Mouse (Mus musculus) lung, embryonic 15.5 days (tissue): Measurements from ENCODE around the gene Polr2f. TPM values are rescaled to one million over a fixed set of nuclear protein-coding genes. Genes with fewer than 3 reads are reported as not detected.

ENCODE experiments used
- ATAC-seq: fragments of 200-750 bp; cut with Nextera tagmentation; 2 replicates; pipeline ENCODE4 v1.8.0; 2017; ENCODE audit warnings: moderate number of reproducible peaks, borderline replicate concordance; ENCODE audit not compliant: low FRiP score, low TSS enrichment; ENCODE audit errors: extremely low read depth
- H3K27ac ChIP-seq: fragments of 300-500 bp; sonication (generic); 2 replicates; pipeline ENCODE4 v1.5.1; 2015; ENCODE audit warnings: moderate library complexity, mild to moderate bottlenecking, inconsistent platforms
- H3K27me3 ChIP-seq: fragments of 300-500 bp; sonication (generic); 2 replicates; pipeline ENCODE4 v1.6.1; 2015; ENCODE audit warnings: inconsistent platforms
- H3K36me3 ChIP-seq: fragments of 300-500 bp; sonication (generic); 2 replicates; pipeline ENCODE4 v1.6.1; 2015; ENCODE audit warnings: inconsistent platforms
- H3K4me1 ChIP-seq: fragments of 300-500 bp; sonication (generic); 2 replicates; pipeline ENCODE4 v1.6.1; 2015; ENCODE audit warnings: inconsistent platforms
- H3K4me2 ChIP-seq: fragments of 300-500 bp; sonication (generic); 2 replicates; pipeline ENCODE4 v1.6.1; 2015; ENCODE audit warnings: inconsistent platforms, mild to moderate bottlenecking, moderate library complexity
- H3K4me3 ChIP-seq: fragments of 300-500 bp; sonication (generic); 2 replicates; pipeline ENCODE4 v1.5.1; 2015; ENCODE audit warnings: mild to moderate bottlenecking, inconsistent platforms
- H3K9ac ChIP-seq: fragments of 300-500 bp; sonication (generic); 2 replicates; pipeline ENCODE4 v1.6.1; 2015; ENCODE audit warnings: inconsistent platforms
- H3K9me3 ChIP-seq: fragments of 300-500 bp; sonication (generic); 2 replicates; pipeline ENCODE4 v1.6.1; 2016; ENCODE audit warnings: inconsistent platforms
- WGBS: fragments of 180-500 bp; shearing (Covaris S2); methylation state at CpG from one replicate; pipeline ENCODE4 v1.1.7; 2015; 5-methylcytosine and 5-hydroxymethylcytosine counted together
- polyA plus RNA-seq: library from polyadenylated mRNA; unstranded; fragments of >200 nt; fragmentation: Nextera tagmentation; extraction: Ambion mirVana; gene quantifications from 2 replicates; pipeline ENCODE4 v1.2.1, GENCODE M21; 2015

Gene Polr2f
- polyA plus RNA-seq, 1 experiment from 2014 or later = 240 TPM

DNA sequence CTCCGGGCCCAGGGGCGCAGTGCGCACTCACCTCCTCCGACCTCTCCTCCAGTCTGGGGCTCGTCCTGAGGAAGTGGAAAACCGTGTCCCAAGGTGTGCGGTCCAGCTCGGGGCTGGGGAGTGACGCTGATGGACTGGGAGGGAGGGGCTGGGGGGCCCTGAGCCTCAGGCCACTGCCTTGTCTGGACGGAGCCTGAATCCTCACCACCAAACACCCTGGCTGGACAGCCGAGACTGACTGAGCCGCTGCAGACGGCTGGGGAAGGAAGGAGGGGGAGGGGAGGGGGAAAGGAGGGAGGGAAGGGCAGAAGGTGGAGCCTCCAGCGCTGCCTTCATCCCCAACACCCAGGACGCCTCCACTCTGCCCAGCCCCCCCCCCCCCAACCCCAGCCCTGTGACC lies 23.4 kb downstream of the Polr2f start:
- no peak overlapping the region for H3K4me2 ChIP-seq
- H3K36me3 ChIP-seq = no peaks in the 10 kb centered on the region
- ATAC-seq = no peak
- H3K4me3 ChIP-seq = no peak overlapping the region
- peaks cover 9% of the 10 kb centered on the region; the same call in 1 of the 2 replicates for H3K4me1 ChIP-seq
- no peak overlapping the region for H3K27ac ChIP-seq
- H3K9me3 ChIP-seq = no peaks in the 10 kb centered on the region
- 5% methylated on average over 11 of the region's 15 CpGs for WGBS
- H3K9ac ChIP-seq = no peak overlapping the region
- H3K27me3 ChIP-seq = peaks cover 60% of the 10 kb centered on the region

DNA sequence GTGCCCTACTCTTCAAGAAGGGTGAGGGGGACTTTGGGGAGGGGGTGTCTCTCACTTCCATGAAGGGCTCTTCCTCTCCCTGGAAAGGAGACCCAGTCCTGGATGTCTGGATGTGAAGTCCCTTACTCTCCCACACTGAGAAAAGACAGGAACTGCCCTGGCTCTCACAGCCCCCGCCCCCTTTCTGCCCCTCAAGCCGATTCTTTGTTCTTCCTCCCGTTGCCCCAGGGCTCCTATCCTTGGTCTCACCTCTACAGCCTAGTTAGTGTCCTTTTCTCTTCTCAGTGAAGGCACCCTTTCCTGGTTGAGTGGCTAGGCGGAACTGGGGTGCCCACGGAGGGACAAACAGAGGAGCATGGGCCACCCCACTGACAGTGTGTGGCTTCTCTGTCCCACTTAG lies 24.3 kb downstream of the Polr2f start, which contains the start of gene Sox10:
Gene Sox10 (minus strand): TSS at position 101 of the 400 bp plus-strand sequence.
- H3K36me3 ChIP-seq = no peaks in the 10 kb centered on the region
- H3K9ac ChIP-seq = no peak within 1 kb of the TSS
- peaks cover 9% of the 10 kb centered on the region; the same call in 1 of the 2 replicates for H3K4me1 ChIP-seq
- H3K27me3 ChIP-seq = peaks cover 57% of the 10 kb centered on the region
- no peaks in the 10 kb centered on the region for H3K9me3 ChIP-seq
- ATAC-seq = no peak
- H3K4me3 ChIP-seq = no peak within 1 kb of the TSS
- WGBS = 49% methylated on average over 5 of the region's 5 CpGs
- no peak within 1 kb of the TSS for H3K4me2 ChIP-seq
- no peak within 1 kb of the TSS for H3K27ac ChIP-seq

DNA sequence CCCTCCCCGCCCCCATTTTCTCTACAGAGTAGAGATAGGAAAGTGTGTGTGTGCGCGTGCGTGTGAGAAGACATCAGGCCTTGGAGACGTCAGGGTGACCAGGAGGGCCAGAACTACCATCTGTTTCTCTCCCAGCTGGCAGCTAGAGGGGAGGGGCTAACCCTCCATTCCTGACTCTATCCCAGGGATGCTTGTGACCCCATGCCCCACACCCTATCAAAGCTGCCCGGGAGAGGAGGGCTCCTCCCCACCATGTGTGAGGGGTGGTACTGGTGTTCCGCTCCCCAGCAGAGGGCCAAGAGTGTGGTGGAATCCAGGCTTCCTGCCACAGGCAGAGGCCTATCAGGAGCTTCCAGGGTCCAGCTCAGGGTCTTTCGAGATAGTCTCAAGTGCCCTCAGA lies 25.9 kb downstream of the Polr2f start:
- no peak overlapping the region for H3K9ac ChIP-seq
- H3K27ac ChIP-seq = no peak overlapping the region
- no peaks in the 10 kb centered on the region for H3K36me3 ChIP-seq
- H3K27me3 ChIP-seq = peaks cover 52% of the 10 kb centered on the region
- no peaks in the 10 kb centered on the region for H3K9me3 ChIP-seq
- peaks cover 9% of the 10 kb centered on the region; the same call in 1 of the 2 replicates for H3K4me1 ChIP-seq
- WGBS = 46% methylated on average over 8 of the region's 8 CpGs
- no peak overlapping the region for H3K4me2 ChIP-seq
- H3K4me3 ChIP-seq = no peak overlapping the region
- ATAC-seq = no peak

DNA sequence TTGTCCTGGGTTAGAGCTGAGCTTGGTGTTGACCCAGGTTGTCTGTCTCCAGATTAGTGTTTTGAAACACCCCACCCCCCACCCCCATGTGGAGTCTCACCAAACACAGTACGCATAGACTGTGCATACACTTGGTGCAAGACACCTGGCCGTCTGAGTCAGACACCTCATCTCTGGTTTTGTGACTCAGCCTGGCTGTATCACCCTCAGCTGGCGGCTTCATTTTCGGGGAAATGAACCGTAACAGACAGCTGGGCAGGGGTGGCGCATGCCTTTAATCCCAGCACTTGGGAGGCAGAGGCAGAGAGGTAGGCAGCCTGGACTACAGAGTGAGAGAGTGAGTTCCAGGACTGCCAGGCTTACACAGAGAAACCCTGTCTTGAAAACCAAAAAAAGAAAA lies 36.1 kb downstream of the Polr2f start:
- ATAC-seq = no peak
- H3K9me3 ChIP-seq = no peaks in the 10 kb centered on the region
- 52% methylated on average over 6 of the region's 6 CpGs for WGBS

DNA sequence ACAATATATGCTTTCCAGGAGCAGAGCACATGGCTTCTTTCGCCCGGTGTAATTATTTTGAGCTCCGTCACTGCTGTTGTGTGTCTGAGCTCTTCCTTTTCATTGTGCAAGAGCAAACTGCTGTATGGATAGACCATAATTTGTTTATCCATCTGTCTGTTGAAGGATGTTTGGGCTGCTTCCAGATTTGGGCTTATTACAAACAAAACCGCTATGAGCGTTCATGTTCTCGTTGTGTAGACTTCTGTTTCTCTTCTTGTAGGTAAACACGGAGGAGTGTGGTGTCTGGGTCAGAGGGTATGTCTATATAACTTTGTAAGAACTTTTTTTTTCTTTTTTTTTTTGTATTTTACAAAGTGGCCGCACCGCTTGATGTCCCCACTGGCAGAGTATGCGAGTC lies 44.4 kb downstream of the Polr2f start:
- H3K4me1 ChIP-seq = peaks cover 8% of the 10 kb centered on the region; the same call in 1 of the 2 replicates
- no peak overlapping the region for H3K4me2 ChIP-seq
- H3K9me3 ChIP-seq = no peaks in the 10 kb centered on the region
- no peak overlapping the region for H3K4me3 ChIP-seq
- H3K27me3 ChIP-seq = no peaks in the 10 kb centered on the region
- 26% methylated on average over 10 of the region's 10 CpGs for WGBS
- peak; percentile 69; the same call in 1 of the 2 replicates for ATAC-seq
- H3K27ac ChIP-seq = no peak overlapping the region
- no peaks in the 10 kb centered on the region for H3K36me3 ChIP-seq
- no peak overlapping the region for H3K9ac ChIP-seq

More for the DNA sequence above, 36.1 kb downstream of the Polr2f start:
- H3K4me2 ChIP-seq = no peak overlapping the region
- H3K27me3 ChIP-seq = no peaks in the 10 kb centered on the region
- no peak overlapping the region for H3K9ac ChIP-seq
- H3K27ac ChIP-seq = no peak overlapping the region
- no peaks in the 10 kb centered on the region for H3K36me3 ChIP-seq
- H3K4me1 ChIP-seq = no peaks in the 10 kb centered on the region
- H3K4me3 ChIP-seq = no peak overlapping the region

DNA sequence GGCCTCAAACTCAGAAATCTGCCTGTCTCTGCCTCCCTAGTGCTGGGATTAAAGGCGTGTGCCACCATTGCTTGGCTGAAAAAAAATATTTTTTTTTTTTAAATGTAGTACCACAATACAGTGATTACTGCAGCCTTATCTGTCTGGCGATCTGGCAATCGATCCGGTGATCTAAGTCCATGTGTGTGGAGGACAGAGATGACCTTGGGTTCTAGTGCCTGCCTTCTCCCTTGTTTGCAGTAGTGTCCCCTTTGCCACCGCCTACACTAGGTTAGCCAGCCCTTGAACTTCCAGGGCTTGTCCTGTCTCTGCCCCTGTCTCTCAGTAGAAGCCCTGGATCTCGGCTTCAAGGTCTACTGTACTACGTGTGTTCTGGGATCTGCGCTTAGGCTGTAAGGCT lies 47.0 kb downstream of the Polr2f start:
- no peak for ATAC-seq
- Histone ChIP-seq H3K4me1 (peaks cover 16% of the 10 kb centered on the region), H3K36me3 (no peaks in the 10 kb centered on the region), H3K4me2 (no peak overlapping the region), H3K9ac (no peak overlapping the region), H3K27ac (no peak overlapping the region), H3K27me3 (no peaks in the 10 kb centered on the region), H3K4me3 (no peak overlapping the region), H3K9me3 (no peaks in the 10 kb centered on the region)
- 87% methylated on average over 8 of the region's 8 CpGs for WGBS

DNA sequence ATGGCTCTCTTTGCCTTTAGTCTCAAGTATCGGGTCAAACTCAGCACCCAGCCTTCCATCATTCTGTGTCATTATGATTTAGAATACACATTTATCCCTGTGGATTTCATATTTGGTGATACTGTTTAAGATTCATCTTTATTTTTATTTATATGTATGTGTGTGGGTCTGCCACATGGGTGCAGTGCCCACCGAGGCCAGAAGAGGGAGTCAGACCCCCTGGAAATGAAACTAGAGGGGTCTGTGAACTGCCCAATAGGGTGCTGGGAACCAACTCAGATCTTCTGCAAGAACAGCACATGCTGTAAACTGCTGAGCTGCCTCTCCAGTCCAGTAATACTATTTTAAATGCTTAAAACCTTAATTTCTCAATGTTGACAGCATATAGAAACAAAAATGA lies 50.6 kb downstream of the Polr2f start:
- Histone ChIP-seq H3K27me3 (no peaks in the 10 kb centered on the region), H3K36me3 (no peaks in the 10 kb centered on the region), H3K4me2 (no peak overlapping the region), H3K9me3 (no peaks in the 10 kb centered on the region), H3K4me3 (no peak overlapping the region), H3K27ac (no peak overlapping the region), H3K9ac (no peak overlapping the region), H3K4me1 (peaks cover 22% of the 10 kb centered on the region)
- ATAC-seq = no peak
- 90% methylated on average over 2 of the region's 2 CpGs for WGBS

DNA sequence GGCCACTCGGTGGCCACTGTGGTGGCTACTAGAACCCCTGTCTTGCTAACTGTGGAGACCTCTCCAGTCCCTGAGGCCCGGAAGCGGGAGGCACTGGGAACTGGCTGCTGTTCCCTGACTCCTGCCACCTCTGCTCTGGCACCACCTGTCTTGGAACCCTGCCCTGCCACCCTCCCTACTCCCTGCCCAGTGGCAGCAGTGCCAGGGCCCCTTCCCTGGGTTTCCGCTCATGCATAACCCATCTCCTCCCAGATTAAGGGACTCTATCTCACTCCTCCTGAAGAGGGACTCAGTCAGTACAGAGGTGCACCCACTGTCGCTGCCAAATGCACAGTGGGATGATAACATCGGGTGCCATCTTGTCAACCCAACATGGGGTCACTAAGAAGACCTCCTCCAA lies 51.6 kb downstream of the Polr2f start:
- no peak overlapping the region for H3K4me2 ChIP-seq
- H3K9me3 ChIP-seq = no peaks in the 10 kb centered on the region
- H3K36me3 ChIP-seq = no peaks in the 10 kb centered on the region
- peaks cover 22% of the 10 kb centered on the region for H3K4me1 ChIP-seq
- no peak overlapping the region for H3K4me3 ChIP-seq
- no peaks in the 10 kb centered on the region for H3K27me3 ChIP-seq
- H3K27ac ChIP-seq = peak overlapping the region; percentile 77; the same call in 1 of the 2 replicates
- 89% methylated on average over 6 of the region's 6 CpGs for whole genome bisulfite sequencing
- H3K9ac ChIP-seq = no peak overlapping the region
- no peak for ATAC-seq

DNA sequence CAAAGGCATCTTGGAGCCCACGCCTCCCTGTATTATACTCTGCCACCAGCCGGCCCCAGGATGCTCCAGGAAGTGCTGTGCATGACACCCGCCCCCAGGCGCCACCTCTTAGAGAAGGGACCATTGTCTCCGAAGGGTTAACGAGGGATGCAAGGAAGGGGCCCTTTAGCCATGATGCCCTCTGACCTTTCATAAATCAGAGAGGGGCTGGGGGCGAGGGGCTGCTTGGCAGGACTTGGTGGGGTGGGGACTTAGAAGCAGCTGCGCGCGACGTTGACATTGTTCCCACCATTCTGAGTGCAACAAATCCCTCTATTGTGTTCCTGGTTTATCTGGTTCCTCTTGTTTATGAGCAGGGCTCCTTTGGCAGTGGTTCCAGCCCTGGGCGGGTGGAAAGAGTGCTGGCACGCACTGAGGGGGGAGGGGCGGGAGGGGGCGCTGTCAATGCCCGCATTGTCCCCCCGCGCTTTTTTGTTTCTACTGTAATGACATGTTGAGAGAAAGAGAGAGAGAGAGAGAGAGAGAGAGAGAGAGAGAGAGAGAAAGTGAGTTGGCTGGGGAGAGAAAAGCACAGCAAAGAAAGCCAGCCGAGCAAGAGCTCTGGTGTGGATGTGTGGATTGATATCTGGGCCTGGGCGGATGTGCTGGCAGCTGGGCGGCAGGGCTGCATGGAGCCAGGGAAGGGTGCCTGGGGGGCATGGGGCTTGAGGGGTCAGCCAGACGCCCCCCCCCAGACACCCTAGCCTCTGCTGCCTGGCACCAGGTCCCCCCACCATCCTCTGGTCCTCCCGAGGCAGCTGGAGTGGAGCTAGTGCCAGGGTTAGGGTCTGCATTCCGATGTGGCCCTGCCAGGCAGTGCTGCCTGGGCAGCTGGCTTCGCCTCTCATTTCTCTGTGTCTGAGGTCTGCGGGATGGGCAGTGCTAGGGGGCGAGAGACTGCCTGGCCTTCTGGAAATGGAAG lies 52.4 kb downstream of the Polr2f start:
- peak; percentile 43; the same call in 1 of the 2 replicates for ATAC-seq
- H3K4me3 ChIP-seq = no peak overlapping the region
- peaks cover 22% of the 10 kb centered on the region for H3K4me1 ChIP-seq
- H3K9me3 ChIP-seq = no peaks in the 10 kb centered on the region
- H3K9ac ChIP-seq = no peak overlapping the region
- H3K27ac ChIP-seq = peak overlapping the region; percentile 77
- H3K4me2 ChIP-seq = peak overlapping the region; percentile 42
- H3K27me3 ChIP-seq = no peaks in the 10 kb centered on the region
- WGBS = 29% methylated on average over 27 of the region's 27 CpGs
- H3K36me3 ChIP-seq = no peaks in the 10 kb centered on the region

DNA sequence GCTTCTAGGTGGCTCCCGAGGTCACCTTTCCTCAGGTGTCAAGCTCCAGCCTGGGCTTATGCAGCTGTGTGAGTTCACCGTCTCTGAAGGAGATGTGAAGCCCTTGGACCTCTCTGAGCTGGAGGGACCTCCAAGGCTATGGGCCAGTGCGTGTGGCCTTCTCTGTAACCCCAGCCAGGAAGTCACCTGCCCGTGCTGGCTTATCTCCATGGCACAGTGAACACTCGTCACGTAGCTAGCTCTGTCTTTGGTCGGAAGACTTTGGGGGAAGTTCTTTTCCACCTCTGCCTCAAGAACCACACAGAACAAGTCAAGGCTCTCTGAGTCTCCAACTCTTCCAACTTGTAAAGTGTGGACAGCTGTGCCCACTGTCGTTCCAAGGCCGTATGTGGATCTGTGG lies 53.2 kb downstream of the Polr2f start:
- Histone ChIP-seq H3K36me3 (no peaks in the 10 kb centered on the region), H3K27me3 (no peaks in the 10 kb centered on the region), H3K27ac (no peak overlapping the region; the same call in 1 of the 2 replicates), H3K4me2 (no peak overlapping the region), H3K4me3 (no peak overlapping the region), H3K9me3 (no peaks in the 10 kb centered on the region), H3K9ac (no peak overlapping the region), H3K4me1 (peaks cover 22% of the 10 kb centered on the region)
- 0 out of 2 replicates have a peak, but pooled peaks have one; percentile 12 for ATAC-seq
- WGBS = 65% methylated on average over 9 of the region's 9 CpGs

DNA sequence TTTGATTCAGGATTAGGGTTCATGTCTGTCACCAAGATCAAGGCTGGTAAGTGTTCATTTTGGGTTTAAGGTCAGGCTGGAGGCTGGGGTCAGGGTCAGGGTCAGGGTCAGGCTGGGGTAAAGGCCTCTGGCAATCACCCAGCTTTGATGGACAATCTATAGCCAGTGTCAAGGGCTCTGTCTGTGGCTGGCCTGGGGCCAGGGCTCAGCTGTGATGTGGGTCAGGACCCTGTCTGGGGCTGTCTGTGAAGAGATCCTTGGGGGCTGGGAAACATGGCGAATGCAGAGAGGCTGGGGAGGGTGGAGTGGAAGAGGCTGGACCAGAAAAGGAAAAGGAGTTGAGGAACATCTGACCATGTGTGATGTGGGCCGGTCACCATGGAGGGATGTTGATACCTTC lies 54.1 kb downstream of the Polr2f start:
- H3K4me1 ChIP-seq = peaks cover 22% of the 10 kb centered on the region
- no peak for ATAC-seq
- no peak overlapping the region for H3K27ac ChIP-seq
- 57% methylated on average over 2 of the region's 2 CpGs for WGBS
- no peak overlapping the region for H3K4me2 ChIP-seq
- H3K9ac ChIP-seq = no peak overlapping the region
- no peaks in the 10 kb centered on the region for H3K27me3 ChIP-seq
- no peaks in the 10 kb centered on the region for H3K36me3 ChIP-seq
- H3K9me3 ChIP-seq = no peaks in the 10 kb centered on the region
- H3K4me3 ChIP-seq = no peak overlapping the region

DNA sequence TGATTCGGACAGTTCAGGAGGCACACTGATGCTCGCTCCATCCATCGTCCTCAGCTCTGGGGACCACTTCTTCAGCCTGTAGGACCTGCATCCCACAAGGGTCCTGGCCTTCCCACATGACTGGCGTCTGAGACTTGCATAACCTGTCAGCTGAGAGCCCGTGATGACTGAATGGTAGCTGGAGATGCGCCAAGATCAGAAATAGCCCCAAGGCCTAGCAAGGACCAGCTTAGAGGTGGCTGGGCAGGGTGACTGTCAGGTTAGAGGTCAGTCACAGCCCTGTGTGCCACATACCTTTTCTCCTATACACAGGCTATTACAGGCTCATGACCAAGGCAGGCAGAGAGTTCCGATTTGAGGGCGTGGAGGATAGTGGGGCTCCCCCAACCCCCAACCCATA lies 54.7 kb downstream of the Polr2f start:
- no peak for ATAC-seq
- H3K4me3 ChIP-seq = no peak overlapping the region
- peaks cover 22% of the 10 kb centered on the region for H3K4me1 ChIP-seq
- 74% methylated on average over 8 of the region's 8 CpGs for WGBS
- H3K4me2 ChIP-seq = no peak overlapping the region
- no peak overlapping the region for H3K9ac ChIP-seq
- H3K27me3 ChIP-seq = no peaks in the 10 kb centered on the region
- no peak overlapping the region for H3K27ac ChIP-seq
- no peaks in the 10 kb centered on the region for H3K9me3 ChIP-seq
- no peaks in the 10 kb centered on the region for H3K36me3 ChIP-seq
